Comparison of ENCODE assay signal across 33 mouse cellular contexts in the genomic region with DNA sequence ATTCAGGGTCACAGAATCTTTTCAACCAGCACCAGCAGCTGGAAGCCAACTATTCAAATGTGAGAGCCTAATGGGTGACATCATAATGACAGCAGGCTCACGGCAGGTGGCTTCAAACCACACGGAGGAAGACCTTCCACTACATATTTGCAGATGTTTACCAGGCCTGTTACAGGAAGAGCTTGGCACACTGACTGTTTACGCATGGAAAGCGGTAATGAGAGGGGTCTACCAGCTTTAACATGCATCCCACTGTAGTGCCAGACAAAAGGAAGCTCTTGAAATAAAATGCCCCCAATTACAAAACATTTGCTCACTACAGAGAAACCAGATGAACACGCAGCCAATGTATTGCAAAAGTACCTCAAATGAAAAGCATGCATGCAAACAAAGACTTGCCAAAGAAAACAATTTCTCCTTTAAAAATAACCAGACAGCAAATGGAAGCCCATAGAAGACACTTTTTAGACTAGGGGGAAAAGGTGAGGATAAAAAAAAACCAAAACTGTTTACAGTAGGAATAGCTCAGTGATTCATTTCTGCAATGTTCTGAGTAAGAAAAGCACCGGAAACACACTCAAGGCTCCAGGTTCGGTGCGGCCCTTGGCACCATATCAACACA.
DNase-seq lines count a peak whose midpoint lies in the region; ATAC-seq and TF ChIP-seq lines count a peak whose summit lies in the region.
"Had no signal": no experiment of that assay in that cellular context is flagged by ENCODE, and none has a peak within 500 bp of the region (broad histone marks: within the 10 kb centered on the region; RNA-seq: fewer than 3 reads in every experiment).

No protein-coding gene starts in this region.

- no peaks in the 10 kb centered on the region for H3K27me3 ChIP-seq in forebrain, embryonic 15.5 days
- H3K27me3 ChIP-seq in forebrain, embryonic 12.5 days, result no peaks in the 10 kb centered on the region
- no peaks in the 10 kb centered on the region for H3K27me3 ChIP-seq in liver, adult 2 months (ENCODE audit: control insufficient read depth, insufficient read depth, low read length)
- no peaks in the 10 kb centered on the region for H3K27me3 ChIP-seq in liver, postnatal 0 days (ENCODE audit: insufficient read depth, low read length)
- no peaks in the 10 kb centered on the region for H3K27me3 ChIP-seq in forebrain, postnatal 0 days (ENCODE audit: insufficient read depth, low read length)
- H3K27me3 ChIP-seq: CH12.LX; embryonic facial prominence, embryonic 13.5 days; heart, embryonic 13.5 days; hindbrain, embryonic 15.5 days; kidney, embryonic 15.5 days; liver, embryonic 13.5 days; neural tube, embryonic 12.5 days; Patski had no signal

- H3K79me2 ChIP-seq in liver, adult 2 months (ENCODE audit: control insufficient read depth, insufficient read depth, low read length), result no peaks in the 10 kb centered on the region

- H3K9me3 ChIP-seq in forebrain, embryonic 15.5 days, result no peaks in the 10 kb centered on the region
- no peaks in the 10 kb centered on the region for H3K9me3 ChIP-seq in forebrain, embryonic 12.5 days
- no peaks in the 10 kb centered on the region for H3K9me3 ChIP-seq in liver, postnatal 0 days (ENCODE audit: low read length)
- no peaks in the 10 kb centered on the region for H3K9me3 ChIP-seq in forebrain, postnatal 0 days (ENCODE audit: low read length)
- H3K9me3 ChIP-seq: embryonic facial prominence, embryonic 13.5 days; heart, embryonic 13.5 days; hindbrain, embryonic 10.5 days; hindbrain, embryonic 15.5 days; kidney, embryonic 15.5 days; neural tube, embryonic 12.5 days had no signal

- H3K4me2 ChIP-seq in forebrain, embryonic 15.5 days (replicated peaks), result no peak overlapping the region
- no peak overlapping the region for H3K4me2 ChIP-seq in forebrain, embryonic 12.5 days
- H3K4me2 ChIP-seq in liver, postnatal 0 days (ENCODE audit: low read depth, low read length), result no peak overlapping the region
- no peak overlapping the region for H3K4me2 ChIP-seq in forebrain, postnatal 0 days (ENCODE audit: low read depth)
- H3K4me2 ChIP-seq: embryonic facial prominence, embryonic 13.5 days; heart, embryonic 13.5 days; hindbrain, embryonic 15.5 days; kidney, embryonic 15.5 days; liver, embryonic 13.5 days; lung, embryonic 14.5 days; midbrain, embryonic 11.5 days; neural tube, embryonic 12.5 days had no signal

- 53% methylated on average over 8 of the region's 8 CpGs for WGBS in forebrain, embryonic 15.5 days
- WGBS in forebrain, embryonic 12.5 days, result 68% methylated on average over 8 of the region's 8 CpGs
- WGBS in liver, adult 2 months, result 28% methylated on average over 8 of the region's 8 CpGs
- WGBS in liver, postnatal 0 days (ENCODE audit: insufficient replicate concordance), result 61% methylated on average over 8 of the region's 8 CpGs
- WGBS in forebrain, postnatal 0 days, result 42% methylated on average over 8 of the region's 8 CpGs

- TF ChIP-seq POLR2A in liver, adult 2 months (IDR thresholded peaks at IDR 0.05; ENCODE audit: extremely low read depth, insufficient read depth, low read length), result no peak

- H3K9ac ChIP-seq in forebrain, embryonic 15.5 days (replicated peaks), result no peak overlapping the region
- no peak overlapping the region for H3K9ac ChIP-seq in forebrain, embryonic 12.5 days
- H3K9ac ChIP-seq in liver, adult 2 months (ENCODE audit: low read depth, low read length), result no peak overlapping the region
- H3K9ac ChIP-seq in liver, postnatal 0 days (replicated peaks), result no peak overlapping the region
- H3K9ac ChIP-seq in forebrain, postnatal 0 days, result no peak overlapping the region
- H3K9ac ChIP-seq: embryonic facial prominence, embryonic 13.5 days; heart, embryonic 13.5 days; hindbrain, embryonic 15.5 days; kidney, embryonic 15.5 days; liver, embryonic 13.5 days; lung, embryonic 14.5 days; neural tube, embryonic 12.5 days had no signal

- H3K4me3 ChIP-seq in forebrain, embryonic 15.5 days, result no peak overlapping the region
- H3K4me3 ChIP-seq in forebrain, embryonic 12.5 days (replicated peaks), result no peak overlapping the region
- H3K4me3 ChIP-seq in liver, adult 2 months (ENCODE audit: insufficient read depth, low read depth, low read length), result no peak overlapping the region
- no peak overlapping the region for H3K4me3 ChIP-seq in liver, postnatal 0 days (ENCODE audit: low read depth, low read length)
- no peak overlapping the region for H3K4me3 ChIP-seq in forebrain, postnatal 0 days (ENCODE audit: low read depth, low read length)
- H3K4me3 ChIP-seq: embryonic facial prominence, embryonic 13.5 days; heart, embryonic 13.5 days; hindbrain, embryonic 10.5 days; hindbrain, embryonic 15.5 days; kidney, embryonic 15.5 days; liver, embryonic 13.5 days; myocyte; neural tube, embryonic 12.5 days had no signal

- no peak for TF ChIP-seq CTCF in liver, adult 2 months (IDR thresholded peaks at IDR 0.05; ENCODE audit: low read depth, low read length)
- no peak for TF ChIP-seq CTCF in liver, postnatal 0 days (IDR thresholded peaks at IDR 0.05; ENCODE audit: low read depth)
- no peak for TF ChIP-seq CTCF in forebrain, postnatal 0 days (IDR thresholded peaks at IDR 0.05; ENCODE audit: low read depth)

- H3K36me3 ChIP-seq in forebrain, embryonic 15.5 days, result no peaks in the 10 kb centered on the region
- H3K36me3 ChIP-seq in forebrain, embryonic 12.5 days (replicated peaks), result no peaks in the 10 kb centered on the region
- H3K36me3 ChIP-seq in liver, adult 2 months (ENCODE audit: control insufficient read depth, insufficient read depth, low read length), result no peaks in the 10 kb centered on the region
- no peaks in the 10 kb centered on the region for H3K36me3 ChIP-seq in liver, postnatal 0 days (replicated peaks; ENCODE audit: insufficient read depth, low read length)
- H3K36me3 ChIP-seq in forebrain, postnatal 0 days (ENCODE audit: insufficient read depth), result no peaks in the 10 kb centered on the region
- H3K36me3 ChIP-seq: embryonic facial prominence, embryonic 13.5 days; G1E; heart, embryonic 13.5 days; hindbrain, embryonic 10.5 days; hindbrain, embryonic 15.5 days; kidney, embryonic 15.5 days; liver, embryonic 13.5 days; neural tube, embryonic 12.5 days had no signal

- ATAC-seq in forebrain, embryonic 15.5 days (replicated peaks), result peak; percentile 64; the same call in 1 of the 2 replicates
- ATAC-seq in forebrain, embryonic 12.5 days (ENCODE audit: low FRiP score), result no peak
- ATAC-seq in liver, postnatal 0 days, result no peak
- ATAC-seq in forebrain, postnatal 0 days, result 0 out of 2 replicates have a peak, but pooled peaks have one; percentile 25
- ATAC-seq: inflammation-experienced regulatory T-cells, adult 6 months; Patski had no signal

- TF ChIP-seq EP300 in liver, postnatal 0 days (IDR thresholded peaks at IDR 0.05; ENCODE audit: low read depth), result no peak

- H3K4me1 ChIP-seq in forebrain, embryonic 15.5 days, result peaks cover 6% of the 10 kb centered on the region; the same call in 1 of the 2 replicates
- H3K4me1 ChIP-seq in forebrain, embryonic 12.5 days, result no peaks in the 10 kb centered on the region
- peaks cover 5% of the 10 kb centered on the region for H3K4me1 ChIP-seq in liver, adult 2 months (ENCODE audit: control insufficient read depth, insufficient read depth, low read length)
- no peaks in the 10 kb centered on the region for H3K4me1 ChIP-seq in liver, postnatal 0 days (ENCODE audit: insufficient read depth)
- no peaks in the 10 kb centered on the region for H3K4me1 ChIP-seq in forebrain, postnatal 0 days (ENCODE audit: insufficient read depth)
- H3K4me1 ChIP-seq: heart, embryonic 13.5 days; hindbrain, embryonic 10.5 days; liver, embryonic 13.5 days; neural tube, embryonic 12.5 days had no signal

- peak overlapping the region; percentile 27; the same call in 1 of the 2 replicates for H3K27ac ChIP-seq in forebrain, embryonic 15.5 days (replicated peaks)
- H3K27ac ChIP-seq in forebrain, embryonic 12.5 days, result no peak overlapping the region
- H3K27ac ChIP-seq in liver, adult 2 months (replicated peaks; ENCODE audit: insufficient read depth, low read depth, low read length), result no peak overlapping the region
- no peak overlapping the region for H3K27ac ChIP-seq in liver, postnatal 0 days (ENCODE audit: low read depth)
- H3K27ac ChIP-seq in forebrain, postnatal 0 days (ENCODE audit: low read depth, low read length), result no peak overlapping the region
- H3K27ac ChIP-seq: embryonic facial prominence, embryonic 13.5 days; heart, embryonic 13.5 days; hindbrain, embryonic 10.5 days; hindbrain, embryonic 15.5 days; kidney, embryonic 15.5 days; liver, embryonic 13.5 days; neural tube, embryonic 12.5 days had no signal

- peak; percentile 88 for DNase-seq in liver, adult 2 months (ENCODE audit: extremely low read depth, low read depth, low spot score)
- no peak for DNase-seq in liver, postnatal 0 days
- peak; percentile 27 for DNase-seq in ZHBTc4 (ENCODE audit: low read depth, low spot score)
- peak; percentile 14 for DNase-seq in forebrain, postnatal 0 days
- no peak for DNase-seq in retina, postnatal 1 day
- DNase-seq: adrenal gland, postnatal 25 days; B cell, adult 2 months; cerebellum, adult 9-10 months; embryo, embryonic 11 days; heart, postnatal 10 days; kidney, adult 18-20 months; kidney, postnatal 36 days; layer of hippocampus, postnatal 36 days; left cerebral cortex, postnatal 4 days; liver, embryonic 13.5 days; lung, embryonic 14.5 days; right cerebral cortex, postnatal 4 days; thymus, adult 2 months; thymus, postnatal 4 days had no signal

Comparison
In these comparisons a context has a peak if more than half of its experiments do, and no peak if none do; other contexts are left out.
1. ATAC-seq: peak in forebrain, embryonic 15.5 days (single experiment) and forebrain, postnatal 0 days (single experiment); none in forebrain, embryonic 12.5 days (single experiment) and liver, postnatal 0 days (single experiment).
2. DNase-seq: peak in liver, adult 2 months (single experiment), ZHBTc4 (single experiment) and forebrain, postnatal 0 days (single experiment); none in liver, postnatal 0 days (single experiment) and retina, postnatal 1 day (single experiment).